Mouse (Mus musculus) heart, postnatal 0 days (tissue): ENCODE measurements at regions not wholly inside any gene's neighbourhood (a gene's known extent, or its start where the extent isn't known, plus 50 kb on each side); places are given as distances from the start of the nearest gene placed in this dataset.

ENCODE experiments used
- ATAC-seq: fragments of 200-750 bp; cut with Nextera tagmentation; 2 replicates; pipeline ENCODE4 v1.8.0; 2017; ENCODE audit warnings: low read depth, moderate number of reproducible peaks, moderate library complexity; ENCODE audit not compliant: insufficient read depth
- DNase-seq: peaks from one replicate; pipeline ENCODE4 v3.0.0-alpha.2; 2016; ENCODE audit warnings: low spot score
- H3K27ac ChIP-seq: fragments of 300-500 bp; sonication (generic); 2 replicates; pipeline ENCODE4 v1.5.1; 2014; ENCODE audit warnings: low read depth, mild to moderate bottlenecking
- H3K27me3 ChIP-seq: fragments of 300-500 bp; sonication (generic); 2 replicates; pipeline ENCODE4 v1.6.1; 2014; ENCODE audit warnings: low read length, mixed read lengths; ENCODE audit not compliant: control insufficient read depth, insufficient read depth
- H3K36me3 ChIP-seq: fragments of 300-500 bp; sonication (generic); replicated peaks from 2 replicates; pipeline ENCODE4 v1.6.1; 2014; ENCODE audit warnings: low read length, mixed read lengths; ENCODE audit not compliant: control insufficient read depth, insufficient read depth
- H3K4me1 ChIP-seq: fragments of 300-500 bp; sonication (generic); 2 replicates; pipeline ENCODE4 v1.6.1; 2014; ENCODE audit warnings: antibody characterized with exemption; ENCODE audit not compliant: control insufficient read depth, insufficient read depth
- H3K4me2 ChIP-seq: fragments of 300-500 bp; sonication (generic); 2 replicates; pipeline ENCODE4 v1.6.1; 2014; ENCODE audit warnings: low read depth, mild to moderate bottlenecking, low read length, moderate library complexity
- H3K4me3 ChIP-seq: fragments of 300-500 bp; sonication (generic); 2 replicates; pipeline ENCODE4 v1.5.1; 2014; ENCODE audit warnings: low read depth, low read length
- H3K9ac ChIP-seq: fragments of 300-500 bp; sonication (generic); replicated peaks from 2 replicates; pipeline ENCODE4 v1.6.1; 2014; ENCODE audit warnings: low read depth, low read length, mixed read lengths
- H3K9me3 ChIP-seq: fragments of 300-500 bp; sonication (generic); replicated peaks from 2 replicates; pipeline ENCODE4 v1.6.1; 2016; ENCODE audit warnings: low read length; ENCODE audit not compliant: control insufficient read depth
- CTCF ChIP-seq: IDR thresholded peaks from 2 replicates; pipeline ENCODE4 v1.5.1; 2016; ENCODE audit warnings: antibody characterized with exemption, control low read depth, low read depth
- EP300 ChIP-seq: IDR thresholded peaks from 2 replicates; pipeline ENCODE4 v1.6.1; 2016; ENCODE audit warnings: antibody characterized with exemption, low read depth
- WGBS: fragments of 180-500 bp; shearing (Covaris S2); extraction: QIAGEN DNeasy Blood & Tissue Kit; methylation state at CpG from one replicate; pipeline ENCODE4 v1.1.7; 2014; 5-methylcytosine and 5-hydroxymethylcytosine counted together

GRCm38 (mm10) chr8:88450864-88451657, 70.1 kb upstream of the Nkd1 start:
- Histone ChIP-seq H3K9me3 (no peaks in the 10 kb centered on the region), H3K4me3 (peak overlapping the region; percentile 3; the same call in 1 of the 2 replicates), H3K27me3 (peaks cover 68% of the 10 kb centered on the region), H3K27ac (no peak overlapping the region), H3K4me2 (peak overlapping the region; percentile 11), H3K36me3 (no peaks in the 10 kb centered on the region), H3K9ac (no peak overlapping the region), H3K4me1 (0 out of 2 replicates have a peak, but pooled peaks cover 3% of the 10 kb centered on the region)
- TF ChIP-seq CTCF: no peak
- TF ChIP-seq EP300: no peak
- WGBS: 16% methylated on average over 26 of the region's 26 CpGs
- DNase-seq (no peak), ATAC-seq (no peak)

- Histone ChIP-seq H3K9me3 (0 out of 2 replicates have a peak, but pooled peaks cover 3% of the 10 kb centered on the region), H3K36me3 (no peaks in the 10 kb centered on the region), H3K27me3 (peaks cover 71% of the 10 kb centered on the region), H3K4me3 (no peak overlapping the region), H3K9ac (no peak overlapping the region), H3K4me1 (0 out of 2 replicates have a peak, but pooled peaks cover 3% of the 10 kb centered on the region), H3K27ac (no peak overlapping the region), H3K4me2 (peak overlapping the region; percentile 11; the same call in 1 of the 2 replicates)
- TF ChIP-seq CTCF: no peak
- TF ChIP-seq EP300: no peak
- DNase-seq (no peak), ATAC-seq (no peak)
- 27% methylated on average over 17 of the region's 17 CpGs for WGBS
Measured at GRCm38 (mm10) chr8:88451658-88452500, 69.3 kb upstream of the Nkd1 start.

DNA sequence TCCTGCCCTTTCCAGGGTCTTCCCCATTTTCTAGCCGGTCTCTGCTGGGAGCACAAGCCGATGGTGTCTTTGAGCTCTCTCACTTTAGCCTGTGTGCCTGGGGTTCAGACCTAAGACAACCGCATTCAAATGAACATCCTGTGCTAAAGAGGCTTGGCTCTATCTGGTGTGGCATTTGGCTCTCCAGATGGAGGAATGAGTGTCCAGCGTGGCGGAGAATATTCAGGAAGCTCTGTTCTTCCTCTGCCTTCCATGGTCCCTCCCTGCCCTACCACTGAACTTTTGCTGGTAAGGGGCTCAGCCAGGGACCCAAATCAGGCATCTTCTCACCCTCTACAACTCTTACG, 68.7 kb upstream of the Nkd1 start:
- no peak overlapping the region for H3K4me3 ChIP-seq
- H3K4me2 ChIP-seq: no peak overlapping the region
- no peak for ATAC-seq
- peaks cover 71% of the 10 kb centered on the region for H3K27me3 ChIP-seq
- no peak for TF ChIP-seq EP300
- TF ChIP-seq CTCF: no peak
- no peak overlapping the region for H3K27ac ChIP-seq
- H3K9ac ChIP-seq: no peak overlapping the region
- 0 out of 2 replicates have a peak, but pooled peaks cover under 1% of the 10 kb centered on the region for H3K4me1 ChIP-seq
- no peak for DNase-seq
- 0 out of 2 replicates have a peak, but pooled peaks cover 6% of the 10 kb centered on the region for H3K9me3 ChIP-seq
- H3K36me3 ChIP-seq: no peaks in the 10 kb centered on the region
- 67% methylated on average over 6 of the region's 6 CpGs for WGBS

DNA sequence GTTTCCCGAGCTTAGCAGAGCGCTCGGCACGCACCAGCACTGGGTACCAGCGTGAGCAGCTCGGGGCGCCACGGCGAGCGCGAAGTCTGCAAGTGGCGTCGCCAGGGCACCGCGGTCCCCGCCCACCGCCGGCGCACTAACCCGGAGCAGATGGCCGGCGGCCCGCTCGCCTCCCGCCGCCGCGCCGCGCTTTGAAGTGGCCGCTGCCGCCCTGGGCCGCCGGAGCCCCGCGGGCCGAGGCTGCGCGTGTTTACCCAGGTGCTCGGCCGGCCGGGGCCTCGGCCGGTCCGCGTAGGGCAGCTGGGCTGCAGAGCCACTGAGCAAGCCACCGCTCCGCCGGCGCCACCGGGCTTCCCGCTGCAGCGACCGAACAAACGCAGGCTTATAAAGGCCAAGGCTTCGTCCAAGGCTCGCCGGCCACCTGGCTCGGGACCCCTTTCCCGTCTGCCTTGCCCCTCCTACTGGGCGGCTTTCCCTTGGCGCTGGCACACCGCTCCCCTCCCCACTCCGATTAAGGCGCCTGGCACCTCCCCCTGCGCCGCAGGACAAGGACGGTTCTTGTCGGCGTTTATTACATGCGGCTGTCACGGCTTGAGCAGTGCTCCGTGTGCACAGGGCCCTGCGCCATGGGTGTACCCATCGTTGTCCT, 67.0 kb upstream of the Nkd1 start:
- peak; percentile 63 for ATAC-seq
- under 1% methylated on average over 68 of the region's 75 CpGs for WGBS

DNA sequence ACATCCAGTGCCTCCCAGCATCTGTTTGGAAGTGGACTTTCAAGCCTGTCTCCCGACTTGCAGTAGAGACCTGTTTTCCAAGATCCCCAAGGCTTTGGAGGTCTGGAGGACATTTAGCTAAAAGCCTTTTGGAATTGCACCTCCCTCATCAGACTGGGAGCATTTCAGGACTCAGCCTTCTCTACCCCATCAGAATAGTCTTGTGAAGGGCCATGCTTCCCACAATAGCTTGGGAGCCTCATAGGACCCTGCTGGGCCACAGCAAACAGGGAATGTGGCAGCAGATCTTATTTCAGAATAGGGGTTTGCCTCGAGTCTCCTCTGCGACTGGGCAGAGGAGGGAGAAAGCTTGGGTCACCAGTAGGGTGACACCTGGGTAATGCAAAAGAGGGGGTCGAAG, 66.2 kb upstream of the Nkd1 start:
- WGBS: 12% methylated on average over 4 of the region's 4 CpGs
- no peak overlapping the region for H3K9ac ChIP-seq
- H3K4me3 ChIP-seq: peak overlapping the region; percentile 52

More for the DNA sequence above, 67.0 kb upstream of the Nkd1 start:
- H3K36me3 ChIP-seq: no peaks in the 10 kb centered on the region
- 0 out of 2 replicates have a peak, but pooled peaks cover 6% of the 10 kb centered on the region for H3K9me3 ChIP-seq
- no peak for TF ChIP-seq CTCF
- peak; percentile 37 for DNase-seq
- H3K9ac ChIP-seq: no peak overlapping the region
- peak overlapping the region; percentile 52 for H3K4me3 ChIP-seq
- no peak overlapping the region for H3K27ac ChIP-seq
- peak overlapping the region; percentile 85 for H3K4me2 ChIP-seq
- no peaks in the 10 kb centered on the region for H3K4me1 ChIP-seq
- peaks cover 71% of the 10 kb centered on the region for H3K27me3 ChIP-seq

More for the DNA sequence above, 66.2 kb upstream of the Nkd1 start:
- H3K27me3 ChIP-seq: peaks cover 64% of the 10 kb centered on the region
- H3K36me3 ChIP-seq: no peaks in the 10 kb centered on the region
- H3K4me2 ChIP-seq: peak overlapping the region; percentile 85; the same call in 1 of the 2 replicates
- TF ChIP-seq EP300 (no peak), CTCF (no peak)
- DNase-seq: no peak
- H3K9me3 ChIP-seq: peaks cover 9% of the 10 kb centered on the region; the same call in 1 of the 2 replicates
- H3K4me1 ChIP-seq: no peaks in the 10 kb centered on the region
- H3K27ac ChIP-seq: no peak overlapping the region
- ATAC-seq: no peak
